Mouse (Mus musculus) midbrain, embryonic 16.5 days (tissue): Measurements from ENCODE around the gene 4933430I17Rik. TPM values are rescaled to one million over a fixed set of nuclear protein-coding genes. Genes with fewer than 3 reads are reported as not detected.
"Not testable (repeated sequence)": the region's sequence is repeated elsewhere in the genome, so short reads cannot be mapped to it uniquely, and the experiment has no call there.

Experiments
- ATAC-seq: fragments of 200-750 bp; cut with Nextera tagmentation; 2 replicates; pipeline ENCODE4 v1.8.0; 2017; ENCODE audit warnings: moderate TSS enrichment
- H3K27ac ChIP-seq: fragments of 300-500 bp; sonication (generic); 2 replicates; pipeline ENCODE4 v1.5.1; 2014; ENCODE audit warnings: mild to moderate bottlenecking, low read length, mixed read lengths
- H3K27me3 ChIP-seq: fragments of 300-500 bp; sonication (generic); 2 replicates; pipeline ENCODE4 v1.6.1; 2014; ENCODE audit warnings: low read depth, low read length, mixed read lengths; ENCODE audit not compliant: control insufficient read depth, insufficient read depth
- H3K36me3 ChIP-seq: fragments of 300-500 bp; sonication (generic); 2 replicates; pipeline ENCODE4 v1.6.1; 2014; ENCODE audit warnings: mild to moderate bottlenecking, low read length, moderate library complexity, mixed read lengths; ENCODE audit not compliant: control insufficient read depth, insufficient read depth
- H3K4me1 ChIP-seq: fragments of 300-500 bp; sonication (generic); 2 replicates; pipeline ENCODE4 v1.6.1; 2014; ENCODE audit warnings: mild to moderate bottlenecking, low read length, mixed read lengths; ENCODE audit not compliant: control insufficient read depth, insufficient read depth
- H3K4me2 ChIP-seq: fragments of 300-500 bp; sonication (generic); 2 replicates; pipeline ENCODE4 v1.6.1; 2014; ENCODE audit warnings: mild to moderate bottlenecking, low read length, mixed read lengths
- H3K4me3 ChIP-seq: fragments of 300-500 bp; sonication (generic); 2 replicates; pipeline ENCODE4 v1.5.1; 2014; ENCODE audit warnings: low read depth, mild to moderate bottlenecking, low read length, moderate library complexity, mixed read lengths
- H3K9ac ChIP-seq: fragments of 300-500 bp; sonication (generic); 2 replicates; pipeline ENCODE4 v1.6.1; 2014; ENCODE audit warnings: low read depth, low read length, mixed read lengths
- H3K9me3 ChIP-seq: fragments of 300-500 bp; sonication (generic); replicated peaks from 2 replicates; pipeline ENCODE4 v1.6.1; 2014; ENCODE audit warnings: mild to moderate bottlenecking, low read length, mixed read lengths; ENCODE audit not compliant: control insufficient read depth, poor library complexity, severe bottlenecking
- WGBS: fragments of 180-500 bp; shearing (Covaris S2); extraction: QIAGEN DNeasy Blood & Tissue Kit; methylation state at CpG from one replicate; pipeline ENCODE4 v1.1.7; 2014; 5-methylcytosine and 5-hydroxymethylcytosine counted together
- polyA plus RNA-seq: library from polyadenylated mRNA; unstranded; fragments of >200 nt; fragmentation: Nextera tagmentation; extraction: Ambion mirVana; gene quantifications from 2 replicates; pipeline ENCODE4 v1.2.1, GENCODE M21; 2015

The 4933430I17Rik gene
- polyA plus RNA-seq: 0.49 and 0.91 TPM in 2 replicates

DNA sequence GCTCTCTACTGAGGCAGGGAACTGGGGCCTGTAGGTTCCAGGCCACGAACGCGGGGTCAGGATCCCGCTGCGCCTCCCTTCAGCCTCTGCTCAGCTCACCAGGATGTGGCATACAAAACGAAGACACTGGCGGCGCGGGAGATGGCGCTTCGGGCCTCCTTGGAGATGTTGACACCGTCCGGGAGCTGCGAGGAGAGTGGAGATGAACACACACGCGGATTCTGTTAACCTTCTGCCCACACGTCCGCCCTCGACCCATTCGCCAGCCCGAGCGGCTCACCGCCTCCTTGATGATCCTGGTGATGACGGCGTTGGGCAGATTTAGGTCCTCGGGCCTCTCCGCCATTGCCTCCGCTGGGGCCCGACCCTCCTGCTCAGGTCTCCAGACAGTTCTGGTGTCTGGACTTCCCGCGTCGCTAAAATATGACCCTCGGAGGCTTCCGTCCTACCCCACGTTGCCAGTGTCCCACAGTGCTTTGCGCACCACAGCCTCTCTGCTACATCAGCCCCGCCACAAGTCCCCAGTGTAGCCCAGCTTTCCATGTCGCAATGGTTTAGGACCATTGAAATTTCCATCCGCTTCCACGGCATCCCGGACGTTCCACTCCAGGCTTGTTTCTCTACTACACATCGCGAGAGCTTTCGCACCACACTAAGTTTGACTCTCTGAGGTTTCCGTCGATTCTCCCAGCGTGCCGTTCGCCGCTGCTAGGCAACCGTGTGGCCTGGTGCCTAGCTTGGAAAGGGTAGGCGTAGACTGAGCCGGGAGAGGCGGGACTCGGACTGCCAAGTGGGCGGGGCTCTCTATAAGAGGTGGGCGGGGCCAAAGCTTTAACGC is at the start of gene 4933430I17Rik, which contains the start of gene Pole3:
4933430I17Rik (plus strand) TSS at position 719 of the 838 bp plus-strand sequence.
Pole3 (minus strand) TSS at position 418 of the 838 bp plus-strand sequence.
- Histone ChIP-seq H3K9me3 (no peaks in the 10 kb centered on the region), H3K36me3 (no peaks in the 10 kb centered on the region), H3K27ac (peak within 1 kb of the TSS; percentile 100), H3K9ac (peak within 1 kb of the TSS; percentile 81), H3K4me1 (peaks cover 13% of the 10 kb centered on the region), H3K4me2 (peak within 1 kb of the TSS; percentile 94), H3K27me3 (no peaks in the 10 kb centered on the region), H3K4me3 (peak within 1 kb of the TSS; percentile 82)
- ATAC-seq: peak; percentile 98
- under 1% methylated on average over 59 of the region's 59 CpGs for WGBS

DNA sequence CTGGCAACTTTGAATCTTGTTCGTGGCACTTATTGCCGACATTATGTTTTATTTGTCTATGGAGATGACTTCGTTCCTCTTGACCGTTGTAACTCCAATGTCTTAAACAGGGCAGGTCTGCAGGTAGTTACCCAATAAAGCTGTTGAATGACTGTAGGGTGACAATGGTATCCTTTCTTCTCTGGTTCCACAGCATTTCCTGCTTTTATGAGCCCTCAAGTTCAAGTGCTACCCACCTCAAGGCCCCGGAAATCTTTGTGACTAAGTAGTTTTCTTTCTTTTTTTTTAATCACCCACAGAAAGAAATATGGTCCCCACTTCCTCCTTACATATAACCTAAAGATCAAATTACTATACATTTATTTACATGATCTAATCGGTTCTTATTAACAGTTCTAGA is 49.4 kb upstream of the 4933430I17Rik start:
- Histone ChIP-seq H3K9me3 (no peaks in the 10 kb centered on the region), H3K4me3 (no peak overlapping the region), H3K27ac (no peak overlapping the region), H3K9ac (no peak overlapping the region), H3K4me1 (peaks cover 8% of the 10 kb centered on the region), H3K4me2 (no peak overlapping the region), H3K27me3 (peaks cover 5% of the 10 kb centered on the region; the same call in 1 of the 2 replicates), H3K36me3 (no peaks in the 10 kb centered on the region)
- ATAC-seq: no peak
- WGBS: 95% methylated on average over 6 of the region's 6 CpGs

DNA sequence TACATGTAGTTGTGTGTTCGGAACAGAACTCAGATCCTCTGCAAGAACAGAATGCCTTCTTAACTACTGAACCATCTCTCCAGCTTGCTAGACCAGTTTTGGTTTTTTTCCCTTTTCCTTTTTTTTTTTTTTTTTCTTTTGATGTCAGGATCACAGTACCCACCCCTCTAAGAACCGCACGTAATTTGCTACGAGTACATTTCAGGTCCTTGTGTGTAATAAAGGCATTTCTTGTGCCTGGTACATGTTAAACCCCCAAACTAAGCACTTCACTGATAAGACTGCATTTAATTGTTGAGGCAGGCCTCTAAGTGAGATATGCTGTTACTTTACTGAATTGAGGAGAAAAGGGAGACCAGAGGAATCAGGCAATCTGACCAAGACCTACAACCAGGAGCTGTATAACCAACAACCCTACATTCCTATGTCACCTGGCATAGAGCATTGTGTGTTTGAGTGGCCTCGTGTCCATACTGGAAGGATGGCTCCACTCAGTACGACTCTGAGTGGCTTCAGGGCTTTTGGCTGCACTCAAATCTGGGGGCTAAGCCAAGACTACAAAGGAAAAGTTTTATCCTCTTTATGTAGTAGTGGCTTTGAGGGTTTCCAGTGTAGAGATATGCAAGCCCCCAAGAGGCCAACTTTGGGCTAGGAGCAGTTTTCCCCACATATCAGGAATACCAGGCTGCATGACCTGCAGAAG is 47.5 kb upstream of the 4933430I17Rik start:
- no peak overlapping the region for H3K9ac ChIP-seq
- H3K4me1 ChIP-seq: peaks cover 8% of the 10 kb centered on the region
- no peak for ATAC-seq
- H3K27ac ChIP-seq: no peak overlapping the region
- H3K4me2 ChIP-seq: no peak overlapping the region
- WGBS: 89% methylated on average over 6 of the region's 6 CpGs
- H3K9me3 ChIP-seq: no peaks in the 10 kb centered on the region
- no peaks in the 10 kb centered on the region for H3K36me3 ChIP-seq
- H3K27me3 ChIP-seq: peaks cover 5% of the 10 kb centered on the region
- H3K4me3 ChIP-seq: no peak overlapping the region

DNA sequence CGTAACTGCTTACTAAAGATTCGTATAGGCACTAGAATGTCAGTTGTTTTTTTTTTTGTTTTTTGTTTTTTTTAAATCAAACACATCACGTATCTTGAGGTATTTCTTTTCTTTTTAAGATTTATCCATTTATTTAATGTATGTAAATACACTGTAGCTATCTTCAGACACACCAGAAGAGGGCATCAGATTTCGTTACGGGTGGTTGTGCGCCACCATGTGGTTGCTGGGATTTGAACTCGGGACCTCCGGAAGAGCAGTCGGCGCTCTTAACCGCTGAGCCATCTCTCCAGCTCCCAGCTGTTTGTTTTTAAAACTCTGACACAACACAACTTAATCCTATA is 45.6 kb upstream of the 4933430I17Rik start:
- H3K36me3 ChIP-seq, ATAC-seq, H3K27me3 ChIP-seq, H3K9me3 ChIP-seq, H3K9ac ChIP-seq, H3K27ac ChIP-seq, H3K4me1 ChIP-seq: not testable (repeated sequence)
- Histone ChIP-seq H3K4me2 (peak overlapping the region; percentile 84), H3K4me3 (peak overlapping the region; percentile 48)
- WGBS: 14% methylated on average over 11 of the region's 11 CpGs

DNA sequence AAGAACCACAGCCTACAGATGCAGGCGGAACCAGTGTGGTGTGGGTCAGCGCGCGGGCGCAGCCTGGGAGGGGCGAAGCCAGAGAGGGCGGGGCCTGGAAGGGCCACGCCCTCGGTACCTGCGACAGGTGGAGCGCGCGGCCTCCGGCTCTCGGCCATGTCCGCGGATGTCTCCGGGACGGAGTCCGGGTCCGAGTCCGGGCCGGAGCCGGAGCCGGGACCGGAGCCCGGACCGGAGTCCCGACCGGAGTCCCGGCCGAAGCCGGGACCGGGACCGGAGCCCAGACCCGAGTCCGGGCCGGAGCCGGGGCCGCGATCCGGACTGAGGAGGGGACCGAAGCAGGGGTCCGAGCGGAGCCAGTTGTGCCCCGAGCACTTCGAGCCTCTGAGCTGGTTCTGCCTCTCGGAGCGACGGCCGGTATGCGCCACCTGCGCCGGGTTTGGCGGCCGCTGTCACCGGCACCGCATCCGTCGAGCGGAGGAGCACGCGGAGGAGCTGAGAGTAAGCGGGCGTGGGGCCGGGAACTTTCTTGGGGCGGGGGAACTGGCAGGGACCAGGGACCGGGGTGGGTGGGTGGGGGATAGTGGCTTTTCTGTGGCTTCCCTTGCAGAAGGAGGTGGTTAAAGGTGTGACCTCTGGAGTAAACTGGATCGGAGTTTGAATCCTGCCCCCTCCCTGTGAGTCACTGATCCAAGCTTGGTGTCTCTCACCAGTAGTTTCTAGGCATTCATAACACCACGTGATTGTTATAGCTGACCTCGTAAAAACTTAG is 45.0 kb upstream of the 4933430I17Rik start, which contains the start of gene Bspry:
Bspry (plus strand) TSS at position 117 of the 772 bp plus-strand sequence.
- peak within 1 kb of the TSS; percentile 48 for H3K4me3 ChIP-seq
- peak; percentile 78 for ATAC-seq
- no peaks in the 10 kb centered on the region for H3K9me3 ChIP-seq
- WGBS: 2% methylated on average over 71 of the region's 71 CpGs
- no peak within 1 kb of the TSS for H3K27ac ChIP-seq
- peaks cover 8% of the 10 kb centered on the region for H3K4me1 ChIP-seq
- H3K27me3 ChIP-seq: peaks cover 5% of the 10 kb centered on the region
- H3K36me3 ChIP-seq: no peaks in the 10 kb centered on the region
- 0 out of 2 replicates have a peak within 1 kb of the TSS, but pooled peaks have one; percentile 21 for H3K9ac ChIP-seq
- H3K4me2 ChIP-seq: peak within 1 kb of the TSS; percentile 84

DNA sequence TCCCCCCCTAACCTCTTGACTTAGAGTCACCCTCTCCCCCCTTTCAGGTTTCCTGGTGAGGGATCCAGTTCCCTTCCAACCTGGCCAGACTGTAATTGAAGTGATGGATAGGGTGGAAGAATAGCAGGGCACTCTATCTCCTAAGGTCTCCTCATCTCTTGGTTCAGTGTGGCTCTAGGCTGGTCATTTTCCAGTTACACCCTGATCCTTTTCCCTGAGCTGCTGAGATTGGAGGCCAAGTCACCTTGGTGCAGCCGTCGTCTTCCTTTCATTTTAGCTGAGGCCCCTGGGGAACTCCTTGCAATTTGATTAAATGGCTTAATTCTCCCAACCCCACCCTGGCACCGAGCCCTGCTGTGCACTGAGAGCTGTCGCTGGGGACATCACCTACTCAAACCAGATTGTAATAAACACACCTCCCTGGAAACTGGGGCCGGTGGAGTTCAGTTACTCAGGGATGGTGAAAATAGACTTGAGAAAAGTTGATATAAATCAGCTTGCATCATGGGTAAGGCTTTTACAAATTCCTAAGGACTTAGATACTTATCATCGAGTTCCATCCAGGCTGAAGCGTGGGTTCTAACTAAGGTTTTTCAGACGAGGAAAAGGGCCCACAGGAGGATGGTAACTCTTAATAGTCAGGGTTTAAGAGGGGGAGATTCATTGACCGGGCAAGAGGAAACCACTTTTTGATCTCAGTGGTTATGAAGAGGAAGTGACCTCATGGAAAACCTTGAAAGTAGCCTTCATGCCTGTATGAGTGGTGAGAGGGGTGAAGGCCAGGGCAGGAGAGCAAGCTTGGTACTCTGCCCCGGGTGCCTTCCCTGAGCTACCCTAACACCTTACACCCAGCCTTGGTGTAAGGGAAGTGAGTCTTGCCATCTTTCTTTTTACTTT is 44.2 kb upstream of the 4933430I17Rik start:
- peaks cover 5% of the 10 kb centered on the region for H3K27me3 ChIP-seq
- ATAC-seq: peak; percentile 43
- WGBS: 49% methylated on average over 10 of the region's 10 CpGs
- no peak overlapping the region for H3K4me3 ChIP-seq
- H3K4me1 ChIP-seq: peaks cover 8% of the 10 kb centered on the region
- H3K36me3 ChIP-seq: no peaks in the 10 kb centered on the region
- H3K9me3 ChIP-seq: no peaks in the 10 kb centered on the region
- no peak overlapping the region for H3K9ac ChIP-seq
- no peak overlapping the region for H3K27ac ChIP-seq
- H3K4me2 ChIP-seq: no peak overlapping the region

DNA sequence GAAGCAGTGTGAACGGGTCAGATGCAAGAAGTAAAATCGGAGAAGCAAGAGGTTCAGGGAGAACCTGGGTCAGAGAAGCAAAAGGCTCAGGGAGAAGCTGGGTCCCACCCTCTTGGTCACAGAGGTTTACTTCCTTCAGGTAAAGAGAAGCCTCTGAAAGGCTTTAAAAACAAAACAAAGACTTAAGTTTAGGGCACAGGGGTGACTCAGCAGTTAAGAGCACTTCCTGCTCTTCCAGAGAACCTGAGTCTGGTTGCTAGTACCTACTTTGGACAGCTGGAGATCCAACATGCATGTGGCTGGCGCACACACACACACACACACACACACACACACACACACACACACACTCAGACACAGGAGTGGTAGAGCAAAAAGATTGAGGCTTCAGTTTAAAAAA is 40.2 kb upstream of the 4933430I17Rik start:
- Histone ChIP-seq H3K9me3 (no peaks in the 10 kb centered on the region), H3K27ac (no peak overlapping the region), H3K4me1 (peaks cover 1% of the 10 kb centered on the region; the same call in 1 of the 2 replicates), H3K36me3 (no peaks in the 10 kb centered on the region), H3K4me3 (no peak overlapping the region), H3K27me3 (peaks cover under 1% of the 10 kb centered on the region; the same call in 1 of the 2 replicates), H3K4me2 (no peak overlapping the region), H3K9ac (no peak overlapping the region)
- WGBS: 72% methylated on average over 3 of the region's 3 CpGs
- ATAC-seq: no peak
